Mouse (Mus musculus) C2C12 (cell line): Measurements from ENCODE around the gene Baz2a.

Source experiments
- CEBPB ChIP-seq: IDR thresholded peaks from one replicate; pipeline ENCODE4 v1.6.1; 2011; ENCODE audit warnings: low read depth, mild to moderate bottlenecking, control low read depth, moderate library complexity
- CTCF ChIP-seq: IDR thresholded peaks from one replicate; pipeline ENCODE4 v1.5.1; 2011; ENCODE audit not compliant: control insufficient read depth, insufficient read depth, insufficient read length
- MYOD1 ChIP-seq: IDR thresholded peaks from one replicate; pipeline ENCODE4 v1.6.1; 2011; ENCODE audit warnings: low read depth; ENCODE audit not compliant: control insufficient read depth, insufficient read length
- USF1 ChIP-seq: IDR thresholded peaks from one replicate; pipeline ENCODE4 v1.6.1; 2011; ENCODE audit warnings: low read depth, mild to moderate bottlenecking, control low read depth, moderate library complexity

DNA sequence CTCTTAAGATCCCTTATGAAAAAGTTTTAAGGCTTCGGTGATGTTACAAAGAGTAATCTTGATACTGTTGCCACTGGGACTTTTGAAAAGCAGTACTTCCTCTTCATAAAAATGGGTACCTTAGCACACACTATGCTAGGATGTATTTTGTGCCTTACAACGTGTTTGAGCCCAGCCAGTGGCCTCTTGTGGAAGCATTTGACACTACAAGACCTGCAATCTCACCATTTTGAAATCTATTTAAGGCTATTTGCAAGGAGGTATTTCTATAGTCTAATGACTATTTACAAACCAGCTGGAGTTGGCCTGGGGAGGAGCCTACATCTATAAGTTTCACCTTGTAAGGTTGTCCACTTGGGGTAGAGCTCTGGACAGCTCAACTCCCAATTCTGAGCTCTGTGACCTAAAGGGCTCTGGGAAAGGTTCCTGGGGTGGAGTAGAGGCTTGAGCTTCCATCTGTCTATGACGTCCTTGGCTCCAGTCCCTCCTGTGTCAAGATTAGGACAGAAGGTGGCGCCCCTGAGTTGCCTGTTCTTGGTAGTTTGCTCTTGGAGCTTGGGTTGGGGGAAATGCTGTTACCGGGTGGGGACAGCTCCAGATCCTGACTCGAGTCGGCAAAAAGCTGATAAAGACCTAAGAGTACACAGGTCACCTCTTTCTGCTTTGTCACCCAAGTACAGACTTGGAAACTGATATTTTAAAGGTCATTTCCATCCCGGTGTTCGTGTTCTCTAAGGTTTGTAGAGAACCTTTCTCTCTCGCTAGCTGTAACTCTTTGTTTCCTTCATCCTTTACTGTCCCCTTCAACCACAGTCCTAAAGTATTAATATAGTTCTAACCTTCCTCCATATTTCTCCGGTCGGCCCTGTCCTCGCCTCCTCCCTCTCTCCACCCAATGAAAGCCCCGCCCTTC is 470 bp upstream of the Baz2a start:
- no peak for TF ChIP-seq CEBPB
- TF ChIP-seq CTCF, result peak; percentile 43
- TF ChIP-seq USF1, result no peak
- no peak for TF ChIP-seq MYOD1
